Mouse (Mus musculus) lung, postnatal 10 days (tissue): ENCODE results near the gene Actl6a.
"Not testable (repeated sequence)": the region's sequence is repeated elsewhere in the genome, so short reads cannot be mapped to it uniquely, and the experiment has no call there.

ENCODE experiments used
- DNase-seq: peaks from one replicate; pipeline ENCODE4 v3.0.0; 2021

Gene Actl6a

DNA sequence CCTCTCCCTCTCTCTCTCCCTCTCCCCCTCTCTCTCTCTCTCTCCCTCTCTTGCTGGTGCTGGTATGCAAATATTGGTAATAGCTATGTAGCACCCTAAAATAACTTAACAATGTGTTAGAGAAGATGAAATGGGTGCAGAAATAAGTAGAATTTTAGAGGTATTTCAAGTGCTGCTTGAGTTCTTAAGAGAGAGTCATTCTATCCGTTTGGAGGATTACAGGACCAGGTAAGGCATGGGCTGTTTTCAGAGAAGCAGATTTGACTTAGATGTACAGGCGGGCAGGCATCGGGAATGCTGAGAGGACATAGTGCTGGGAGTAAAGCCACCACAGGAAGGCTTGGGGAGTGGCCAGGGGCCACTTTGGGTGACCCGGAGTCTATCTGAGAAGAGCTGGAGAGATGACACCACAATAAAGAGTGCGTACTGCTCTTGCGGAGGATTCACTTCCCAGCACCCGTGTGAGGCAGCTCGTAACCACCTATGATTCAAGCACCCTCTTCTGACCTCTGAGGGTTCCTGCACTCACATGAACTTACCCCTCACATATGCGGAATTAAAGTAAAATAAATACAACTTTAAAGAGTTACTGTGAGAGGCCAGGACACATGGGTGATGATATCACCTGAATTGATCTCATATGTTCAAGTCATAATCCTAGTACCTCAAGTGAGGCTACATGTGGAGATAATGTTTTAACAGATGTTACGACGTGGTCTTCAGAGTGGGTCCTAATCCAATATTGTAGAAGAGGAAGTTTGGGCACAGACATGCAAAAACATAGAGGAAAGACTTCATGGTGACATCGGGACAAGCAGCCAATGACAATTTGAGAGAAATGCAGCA lies 11.1 kb upstream of the Actl6a start:
- no peak for DNase-seq

DNA sequence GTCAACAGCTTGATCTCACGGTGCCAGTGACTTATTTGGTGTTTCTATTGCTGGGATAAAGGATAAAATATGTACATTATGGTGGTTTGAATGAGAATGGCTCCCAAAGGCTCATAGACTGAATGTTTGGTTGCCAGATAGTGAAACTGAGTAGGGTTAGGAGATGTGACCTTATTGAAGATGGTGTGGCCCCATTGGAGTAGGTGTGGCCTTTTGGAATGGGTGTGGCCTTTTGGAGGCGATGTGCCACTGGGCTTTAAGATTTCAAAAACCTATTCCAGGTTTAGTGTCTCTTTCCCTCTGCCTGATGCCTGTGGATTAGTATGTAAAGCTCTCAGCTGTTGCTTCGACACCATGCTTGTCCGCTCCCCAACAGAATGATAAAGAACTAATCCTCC lies 10.5 kb upstream of the Actl6a start:
- no peak for DNase-seq

- DNase-seq: peak; percentile 92
These were observed 7.8 kb upstream of the Actl6a start for GRCm38 (mm10) chr3:32698228-32698863.

DNA sequence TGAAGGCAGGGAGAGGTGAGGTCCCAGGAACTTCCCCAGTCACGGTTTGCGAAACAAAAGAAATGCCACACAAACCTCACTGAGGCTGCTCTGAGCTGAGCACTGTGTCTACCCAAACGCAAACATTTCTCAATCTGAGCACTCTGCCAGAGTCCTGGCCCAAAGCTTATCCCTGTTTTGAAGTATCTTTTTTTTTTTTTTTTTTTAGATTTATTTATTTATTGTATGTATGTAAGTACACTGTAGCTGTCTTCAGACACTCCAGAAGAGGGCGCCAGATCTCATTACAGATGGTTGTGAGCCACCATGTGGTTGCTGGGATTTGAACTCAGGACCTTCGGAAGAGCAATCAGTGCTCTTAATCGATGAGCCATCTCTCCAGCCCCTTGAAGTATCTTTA lies 2.1 kb upstream of the Actl6a start:
- DNase-seq: not testable (repeated sequence)

- DNase-seq: not testable (repeated sequence)
These were observed 1.5 kb upstream of the Actl6a start for GRCm38 (mm10) chr3:32704632-32705031.

DNA sequence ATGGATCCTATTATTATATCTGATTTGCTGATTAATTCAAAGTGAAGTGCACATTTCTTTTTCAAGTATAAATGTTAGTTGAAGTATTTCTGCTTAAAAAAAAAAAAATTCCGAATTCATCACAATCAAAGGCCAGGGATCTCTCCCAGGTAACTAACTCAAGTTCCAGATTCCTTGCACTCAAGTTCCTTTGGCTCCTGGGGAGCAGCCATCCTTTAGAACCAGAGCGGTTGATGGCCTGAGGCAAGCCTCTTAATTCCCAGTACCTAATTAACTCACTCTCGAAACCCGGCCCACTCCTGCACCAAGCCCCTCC lies 1.9 kb downstream of the Actl6a start:
- DNase-seq: no peak

GRCm38 (mm10) chr3:32708368-32709231 lies 2.5 kb downstream of the Actl6a start:
- DNase-seq: peak; percentile 99

GRCm38 (mm10) chr3:32709388-32709787 lies 3.3 kb downstream of the Actl6a start:
- no peak for DNase-seq

DNA sequence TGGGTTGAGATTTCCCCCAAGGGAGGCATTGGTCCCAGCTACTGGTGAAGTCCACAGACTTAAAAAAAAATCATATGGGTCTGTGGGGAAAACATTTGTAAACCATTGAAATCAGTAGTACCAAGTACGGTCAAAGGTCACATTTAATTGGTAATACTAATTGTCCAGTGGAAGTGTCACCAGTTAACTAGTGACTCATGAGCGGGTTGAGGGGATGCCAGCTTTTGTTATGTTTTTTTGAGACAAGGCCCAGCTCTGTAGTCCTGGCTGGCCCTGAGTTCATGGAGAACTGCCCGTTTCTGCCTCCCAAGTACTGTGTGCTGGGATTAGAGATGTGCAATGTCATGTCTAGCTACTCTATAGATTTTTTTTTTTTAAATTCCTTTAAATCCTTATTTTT lies 7.6 kb downstream of the Actl6a start:
- no peak for DNase-seq

DNA sequence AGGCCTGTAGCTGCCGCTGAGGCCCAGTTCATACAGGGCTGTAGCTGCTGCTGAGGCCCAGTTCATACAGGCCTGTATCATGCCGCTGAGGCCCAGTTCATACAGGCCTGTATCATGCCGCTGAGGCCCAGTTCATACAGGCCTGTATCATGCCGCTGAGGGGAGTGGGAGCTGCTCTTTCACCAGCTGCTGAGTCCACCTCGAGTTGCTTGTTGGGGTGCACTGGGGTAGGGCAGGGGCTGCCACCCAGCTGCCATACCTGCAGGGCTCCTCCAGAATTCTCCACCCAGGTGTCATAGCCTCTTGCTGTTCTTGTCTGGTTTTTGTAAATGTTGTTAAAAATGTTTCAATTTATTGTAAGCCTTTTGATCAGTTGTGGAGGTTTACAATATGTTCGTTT lies 11.3 kb downstream of the Actl6a start:
- not testable (repeated sequence) for DNase-seq

GRCm38 (mm10) chr3:32718271-32718670 lies 12.2 kb downstream of the Actl6a start:
- peak; percentile 50 for DNase-seq

GRCm38 (mm10) chr3:32724191-32724590 lies 18.1 kb downstream of the Actl6a start:
- DNase-seq: no peak

GRCm38 (mm10) chr3:32725951-32726350 lies 19.9 kb downstream of the Actl6a start:
- DNase-seq: no peak

- DNase-seq: no peak
These were observed 21.8 kb downstream of the Actl6a start for GRCm38 (mm10) chr3:32727861-32728260.

- DNase-seq: peak; percentile 99
These were observed 30.4 kb downstream of the Actl6a start, which contains the start of gene Ndufb5 for GRCm38 (mm10) chr3:32736244-32737171. Ndufb5 (plus strand) TSS chr3:32736990.

- no peak for DNase-seq
These were observed 31.1 kb downstream of the Actl6a start, which contains the start of gene Mrpl47 for GRCm38 (mm10) chr3:32737172-32737655. Mrpl47 (minus strand) TSS chr3:32737605.

DNA sequence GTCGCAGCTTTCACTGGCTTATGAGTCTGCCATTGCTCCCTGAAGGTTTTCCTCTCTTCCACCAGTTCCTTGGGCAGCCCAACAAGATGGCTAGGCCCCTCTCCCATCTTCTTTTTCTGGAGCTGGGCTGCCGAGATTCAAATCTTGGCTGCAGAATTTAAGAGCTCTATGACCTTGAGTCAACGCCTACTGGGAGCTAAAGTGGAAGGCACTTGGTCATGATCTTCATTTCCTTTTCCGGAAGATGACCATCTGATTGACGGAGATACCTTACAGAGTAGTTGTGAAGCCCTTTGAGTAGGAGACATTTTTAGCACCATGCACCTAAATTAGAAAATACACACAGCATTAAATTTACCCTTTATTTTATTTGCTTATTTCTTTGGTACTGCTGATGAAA lies 32.5 kb downstream of the Actl6a start:
- no peak for DNase-seq

- no peak for DNase-seq
These were observed 36.2 kb downstream of the Actl6a start for GRCm38 (mm10) chr3:32742276-32742780.

DNA sequence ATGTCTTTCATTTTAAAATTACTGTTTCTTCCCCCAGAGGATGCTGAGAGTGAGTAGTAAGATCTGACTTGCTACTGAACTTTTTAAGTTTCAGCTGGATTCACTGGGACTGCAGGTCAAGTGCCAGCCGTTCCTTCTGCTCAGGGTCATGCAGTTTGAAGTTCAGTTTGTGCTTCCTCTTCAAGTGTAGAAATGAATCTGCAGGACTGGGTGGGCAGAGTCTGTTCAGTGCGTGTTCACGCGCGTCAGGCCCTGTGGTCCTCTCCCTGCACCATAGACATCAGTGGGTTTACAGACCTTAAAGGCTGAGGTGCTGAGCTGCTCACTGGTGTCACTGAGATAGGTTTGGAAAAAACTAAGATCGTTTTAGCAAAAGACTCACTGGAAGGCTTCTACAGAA lies 38.9 kb downstream of the Actl6a start:
- DNase-seq: no peak

GRCm38 (mm10) chr3:32745426-32745825 lies 39.3 kb downstream of the Actl6a start:
- not testable (repeated sequence) for DNase-seq

DNA sequence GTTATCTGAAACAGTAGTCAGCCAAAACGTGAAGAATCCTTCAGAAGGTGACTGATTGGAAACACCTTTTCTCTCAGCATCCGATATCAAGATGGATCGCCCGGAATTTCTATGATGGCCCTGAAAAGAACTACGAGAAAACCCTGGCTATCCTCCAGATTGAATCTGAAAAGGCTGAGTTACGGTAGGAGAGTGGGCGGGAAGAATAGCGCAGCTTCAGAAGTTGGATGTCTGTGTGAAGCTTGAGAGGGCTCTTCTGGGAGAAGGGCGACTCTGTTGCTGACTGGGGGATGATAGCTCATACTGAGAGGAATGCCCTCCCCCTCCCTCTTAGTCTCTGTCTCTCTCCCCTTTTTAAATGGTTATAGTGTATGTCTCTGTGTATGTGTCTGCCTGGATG lies 42.3 kb downstream of the Actl6a start:
- DNase-seq: no peak
